Mouse (Mus musculus) ES-Bruce4 (cell line): ENCODE measurements at regions not wholly inside any gene's neighbourhood (a gene's known extent, or its start where the extent isn't known, plus 50 kb on each side); places are given as distances from the start of the nearest gene placed in this dataset.
"Not testable (repeated sequence)": the region's sequence is repeated elsewhere in the genome, so short reads cannot be mapped to it uniquely, and the experiment has no call there.

Source experiments
- CTCF ChIP-seq: IDR thresholded peaks from one replicate; pipeline ENCODE4 v1.8.1; 2011; ENCODE audit warnings: low read depth, low read length
- EP300 ChIP-seq: IDR thresholded peaks from 2 replicates; pipeline ENCODE4 v1.6.1; 2011; ENCODE audit warnings: low read depth, low read length; ENCODE audit not compliant: insufficient read depth

GRCm38 (mm10) chr4:45613498-45613897 lies 81.2 kb upstream of the Shb start:
- not testable (repeated sequence) for TF ChIP-seq EP300, CTCF
